Mouse (Mus musculus): ENCODE measurements around the gene Etv3.

The Etv3 gene

GRCm38 (mm10) chr3:87556109-87556531 lies 30.9 kb downstream of the Etv3 start:
- no peak for DNase-seq (ENCODE audit: low spot score in 2 of 2)

- DNase-seq (ENCODE audit: low spot score in 2 of 2): no peak
Observed at GRCm38 (mm10) chr3:87556668-87557278, 31.6 kb downstream of the Etv3 start.

- no peak for DNase-seq (ENCODE audit: low spot score in 2 of 2)
Observed at GRCm38 (mm10) chr3:87560156-87560555, 34.9 kb downstream of the Etv3 start.

- no peak for DNase-seq (ENCODE audit: low spot score in 2 of 2)
Observed at GRCm38 (mm10) chr3:87561434-87561833, 36.2 kb downstream of the Etv3 start.

DNA sequence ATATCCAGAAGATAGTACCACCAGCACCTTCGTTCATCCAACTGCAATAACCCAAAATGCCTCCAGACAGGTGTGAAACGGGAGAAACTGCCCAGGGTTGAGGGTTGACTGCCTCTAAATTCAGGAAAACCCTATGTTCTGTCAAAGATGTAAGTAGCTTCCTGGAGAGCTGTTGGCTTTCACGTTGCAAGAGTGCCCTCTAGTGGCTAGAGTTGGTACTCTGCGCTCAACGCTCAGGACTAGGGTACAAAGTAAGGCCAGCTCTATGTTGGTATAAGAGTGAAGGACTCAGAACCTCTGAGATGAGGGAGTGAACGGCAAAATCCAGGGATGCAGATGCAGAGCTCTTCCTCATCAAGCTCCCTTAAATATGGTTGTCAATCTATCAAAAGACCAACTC lies 37.2 kb downstream of the Etv3 start:
- DNase-seq (ENCODE audit: low spot score in 2 of 2): peak; percentile 81 to 94

DNA sequence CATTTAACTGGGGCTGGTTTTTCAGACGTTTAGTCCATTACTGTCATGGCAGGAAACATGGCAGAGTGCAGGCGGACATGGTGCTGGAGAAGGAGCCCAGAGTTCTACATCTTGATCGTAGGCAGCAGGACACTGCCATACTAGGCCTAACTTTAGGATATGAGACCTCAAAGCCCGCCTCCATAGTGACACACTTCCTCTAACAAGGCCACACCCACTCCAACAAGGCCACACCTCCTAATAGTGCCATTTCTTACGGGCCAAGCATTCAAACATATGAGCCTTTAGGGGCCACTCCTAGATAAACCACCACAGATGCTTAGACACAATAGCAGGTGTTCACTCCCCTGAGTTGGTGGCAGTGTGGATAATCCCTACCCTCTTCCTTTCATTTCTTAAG lies 38.3 kb downstream of the Etv3 start:
- DNase-seq (ENCODE audit: low spot score in 2 of 2): no peak

GRCm38 (mm10) chr3:87565623-87566022 lies 40.4 kb downstream of the Etv3 start:
- no peak for DNase-seq (ENCODE audit: low spot score in 2 of 2)

GRCm38 (mm10) chr3:87566066-87566465 lies 40.9 kb downstream of the Etv3 start:
- DNase-seq (ENCODE audit: low spot score in 2 of 2): peak; percentile 79 to 91

DNA sequence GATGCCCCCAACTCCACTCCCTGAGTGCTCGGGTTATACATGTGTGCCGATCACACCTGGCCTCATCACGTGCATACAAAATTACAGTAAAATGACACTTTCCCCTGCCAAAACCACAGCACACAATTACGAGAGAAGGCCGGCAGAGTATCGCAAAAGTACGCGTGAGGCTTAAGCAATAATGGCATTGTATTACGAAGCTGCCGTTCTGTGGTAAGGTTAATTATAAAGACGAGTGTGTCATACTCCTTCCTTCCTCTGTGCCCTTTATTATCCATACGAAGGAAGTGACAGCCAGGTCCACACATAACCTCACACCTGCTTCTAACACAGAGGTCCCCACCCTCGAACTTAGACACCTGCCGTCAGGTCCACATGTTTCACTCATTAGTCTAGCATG lies 42.3 kb downstream of the Etv3 start:
- DNase-seq (ENCODE audit: low spot score in 2 of 2): no peak

DNA sequence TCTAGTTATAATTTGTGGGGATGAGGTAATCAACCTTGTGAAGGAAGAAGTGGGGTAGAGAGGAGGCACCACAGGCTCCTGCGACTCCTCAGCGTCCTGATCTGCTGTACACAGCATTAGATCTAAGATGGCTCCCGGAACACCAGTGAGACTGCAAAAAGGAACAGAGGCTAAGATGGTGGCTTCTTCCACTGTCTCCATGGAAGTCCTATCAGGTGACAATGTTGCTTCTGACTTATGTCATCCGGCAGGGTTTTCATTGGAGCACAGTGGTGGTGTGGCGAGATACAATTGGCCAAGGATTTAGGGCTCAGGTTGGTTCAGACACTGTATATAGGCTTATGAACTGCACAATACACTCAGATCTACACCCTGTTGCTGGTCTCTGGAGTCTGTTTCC lies 43.5 kb downstream of the Etv3 start:
- no peak for DNase-seq (ENCODE audit: low spot score in 2 of 2)

- no peak for DNase-seq (ENCODE audit: low spot score in 2 of 2)
Observed at GRCm38 (mm10) chr3:87575766-87576165, 50.6 kb downstream of the Etv3 start.

DNA sequence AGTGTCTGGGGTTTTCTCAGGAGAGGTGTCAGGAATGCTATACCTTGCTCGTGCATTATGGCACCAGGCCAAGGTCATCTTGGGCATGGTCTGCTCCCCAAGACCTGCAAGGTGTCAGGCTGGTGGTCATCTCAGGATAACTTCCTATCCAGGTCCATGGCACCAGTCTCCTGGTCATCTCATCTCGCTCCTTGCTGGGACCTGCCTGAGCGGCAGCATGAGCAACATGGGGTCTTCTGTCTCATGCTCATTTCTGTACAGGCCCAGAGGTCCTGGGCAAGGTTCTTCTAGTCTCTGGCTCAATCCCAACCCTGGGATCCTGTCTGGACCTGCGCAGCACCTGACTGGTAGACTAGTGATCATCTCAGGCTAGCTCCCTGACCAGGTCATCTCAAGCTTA lies 57.1 kb downstream of the Etv3 start:
- no peak for DNase-seq (ENCODE audit: low spot score in 2 of 2)
